Mouse (Mus musculus): ENCODE results near the gene Sgsm1. TPM values are rescaled to one million over a fixed set of nuclear protein-coding genes. Genes with fewer than 3 reads are reported as not detected.
A peak's percentile ranks its signal among the peaks of the same experiment; 100 is the strongest.

Sgsm1 gene
- polyA plus RNA-seq, 1 experiment = 1.1 TPM

DNA sequence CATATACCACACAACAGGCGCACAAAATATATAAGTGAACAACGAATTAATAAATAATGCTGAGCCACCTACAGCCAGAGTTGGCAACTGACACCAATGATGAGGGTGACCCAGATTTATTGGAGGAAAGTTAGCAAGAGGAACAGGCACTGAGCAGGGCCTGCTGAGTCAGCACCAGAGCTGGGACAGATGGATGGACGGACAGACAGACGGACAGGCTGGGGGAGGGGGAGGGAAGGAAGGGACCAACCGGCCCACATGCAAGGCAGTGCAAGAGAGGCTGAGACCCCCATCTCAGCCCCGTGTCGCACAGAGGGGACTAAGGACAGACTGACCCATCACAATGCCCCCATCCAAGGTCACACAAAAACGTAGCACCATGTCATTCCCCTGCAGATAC lies 96.5 kb downstream of the Sgsm1 start:
- Histone ChIP-seq H3K4me1 (ENCODE audit: control insufficient read depth, insufficient read depth, low read length) (peaks cover 9% of the 10 kb centered on the region; the same call in 1 of the 2 replicates), H3K4me3 (ENCODE audit: insufficient read depth, low read length) (no peak overlapping the region), H3K27ac (ENCODE audit: insufficient read depth, low read length) (no peak overlapping the region)
- TF ChIP-seq CTCF (IDR thresholded peaks at IDR 0.05; ENCODE audit: borderline replicate concordance, insufficient read depth, low read length) (no peak), POLR2A (IDR thresholded peaks at IDR 0.05; ENCODE audit: low read depth, low read length) (no peak)

DNA sequence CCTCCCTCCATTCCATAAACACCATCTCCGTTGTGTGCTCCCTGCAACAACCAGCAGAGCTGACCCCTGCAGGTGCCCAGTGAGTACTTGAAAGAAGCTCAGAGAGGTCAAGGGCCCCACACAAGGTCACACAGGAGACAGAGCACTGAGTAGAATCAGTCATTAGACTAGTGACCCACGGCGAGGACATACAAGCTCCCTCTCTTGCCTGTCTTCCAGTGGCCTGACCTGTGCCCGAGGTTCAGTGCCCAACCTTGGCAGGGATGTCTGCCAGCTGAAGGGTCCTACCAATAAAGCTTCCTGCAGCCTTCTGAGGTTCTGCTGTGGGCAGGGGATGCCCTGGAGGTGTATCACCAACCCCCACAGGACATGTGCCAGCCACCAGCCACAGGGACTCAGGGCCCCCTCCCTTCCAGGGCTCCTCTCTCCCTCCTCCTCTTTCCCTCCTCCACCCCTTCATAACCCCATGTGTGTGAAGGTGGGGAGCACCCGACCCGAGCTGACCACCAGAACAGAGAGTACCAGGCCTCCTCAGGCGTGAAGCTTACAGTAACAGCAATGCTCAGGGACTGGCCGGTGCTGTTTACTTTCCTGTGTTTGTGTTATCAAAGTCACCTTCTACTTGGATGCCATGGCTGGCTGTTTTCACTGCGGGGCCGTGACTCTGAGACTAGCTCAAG lies 98.3 kb downstream of the Sgsm1 start:
- Histone ChIP-seq H3K4me1 (ENCODE audit: control insufficient read depth, insufficient read depth, low read length) (peaks cover 12% of the 10 kb centered on the region; the same call in 1 of the 2 replicates), H3K27ac (ENCODE audit: insufficient read depth, low read length) (no peak overlapping the region), H3K4me3 (ENCODE audit: insufficient read depth, low read length) (no peak overlapping the region)
- TF ChIP-seq CTCF (IDR thresholded peaks at IDR 0.05; ENCODE audit: borderline replicate concordance, insufficient read depth, low read length) (no peak), POLR2A (IDR thresholded peaks at IDR 0.05; ENCODE audit: low read depth, low read length) (no peak)

DNA sequence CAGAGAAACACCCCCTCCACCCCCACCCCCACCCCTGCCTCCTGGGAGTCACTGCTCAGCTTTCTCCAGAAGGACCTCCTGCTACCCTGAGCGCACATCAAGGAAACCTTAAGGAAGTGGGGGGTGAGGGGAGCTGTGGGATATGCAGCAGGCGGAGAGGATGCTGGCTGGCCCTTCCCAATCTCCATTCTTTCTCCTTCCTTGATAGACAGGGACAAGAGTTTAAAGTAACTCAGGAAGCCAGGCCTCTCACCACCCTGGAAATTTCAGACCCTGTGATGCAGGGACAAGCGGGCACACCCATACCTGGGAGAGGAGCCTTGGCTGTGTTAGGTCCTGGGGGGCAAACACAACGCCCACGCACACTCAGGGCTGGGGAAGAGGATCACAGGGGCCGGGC lies 100.3 kb downstream of the Sgsm1 start:
- TF ChIP-seq POLR2A (IDR thresholded peaks at IDR 0.05; ENCODE audit: low read depth, low read length) (no peak), CTCF (IDR thresholded peaks at IDR 0.05; ENCODE audit: borderline replicate concordance, insufficient read depth, low read length) (no peak)
- Histone ChIP-seq H3K27ac (ENCODE audit: insufficient read depth, low read length) (no peak overlapping the region), H3K4me3 (ENCODE audit: insufficient read depth, low read length) (no peak overlapping the region), H3K4me1 (ENCODE audit: control insufficient read depth, insufficient read depth, low read length) (peaks cover 7% of the 10 kb centered on the region)

DNA sequence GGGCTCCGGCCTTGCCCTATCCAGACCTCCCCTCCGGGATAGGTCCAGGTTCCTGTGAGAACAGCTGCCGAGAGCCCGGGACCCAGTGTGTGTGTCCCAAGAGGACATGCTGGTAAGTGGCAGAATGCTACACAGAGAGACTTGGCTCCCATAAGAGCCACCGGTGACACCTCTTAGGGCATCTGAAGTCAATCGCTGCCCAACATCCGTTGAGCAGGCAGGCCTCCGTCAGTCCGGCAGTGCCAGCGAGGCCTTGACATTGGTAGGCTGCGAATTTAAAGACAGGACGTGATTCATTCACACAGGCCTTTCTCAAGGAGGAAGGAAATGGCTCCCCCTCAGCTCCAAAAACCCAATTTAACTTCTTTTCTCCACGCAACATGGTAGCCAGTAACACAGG lies 100.7 kb downstream of the Sgsm1 start:
- TF ChIP-seq POLR2A (IDR thresholded peaks at IDR 0.05; ENCODE audit: low read depth, low read length) (no peak), CTCF (IDR thresholded peaks at IDR 0.05; ENCODE audit: borderline replicate concordance, insufficient read depth, low read length) (no peak)
- Histone ChIP-seq H3K27ac (ENCODE audit: insufficient read depth, low read length) (peak overlapping the region; percentile 19), H3K4me3 (ENCODE audit: insufficient read depth, low read length) (no peak overlapping the region), H3K4me1 (ENCODE audit: control insufficient read depth, insufficient read depth, low read length) (peaks cover 7% of the 10 kb centered on the region)

DNA sequence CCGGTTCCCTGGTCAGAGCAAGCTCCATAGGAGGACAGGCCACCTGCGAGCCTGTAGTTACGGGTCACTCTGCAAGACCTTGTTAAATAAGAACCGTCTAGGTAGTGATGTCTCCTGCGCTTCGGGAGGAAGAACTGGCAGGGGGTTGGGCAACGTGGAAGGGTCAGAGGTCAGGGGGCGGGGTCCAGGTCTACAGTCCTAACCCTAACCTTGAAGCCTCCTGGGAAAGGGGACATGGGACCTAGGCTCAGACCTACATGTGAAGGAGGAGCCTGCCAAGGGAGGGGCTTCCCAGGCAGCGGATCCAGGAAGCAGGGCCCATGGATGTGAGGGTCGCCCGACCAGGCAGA lies 101.2 kb downstream of the Sgsm1 start:
- Histone ChIP-seq H3K4me3 (ENCODE audit: insufficient read depth, low read length) (no peak overlapping the region), H3K4me1 (ENCODE audit: control insufficient read depth, insufficient read depth, low read length) (peaks cover 7% of the 10 kb centered on the region), H3K27ac (ENCODE audit: insufficient read depth, low read length) (peak overlapping the region; percentile 19)
- TF ChIP-seq CTCF (IDR thresholded peaks at IDR 0.05; ENCODE audit: borderline replicate concordance, insufficient read depth, low read length) = no peak
- TF ChIP-seq POLR2A (IDR thresholded peaks at IDR 0.05; ENCODE audit: low read depth, low read length) = no peak

DNA sequence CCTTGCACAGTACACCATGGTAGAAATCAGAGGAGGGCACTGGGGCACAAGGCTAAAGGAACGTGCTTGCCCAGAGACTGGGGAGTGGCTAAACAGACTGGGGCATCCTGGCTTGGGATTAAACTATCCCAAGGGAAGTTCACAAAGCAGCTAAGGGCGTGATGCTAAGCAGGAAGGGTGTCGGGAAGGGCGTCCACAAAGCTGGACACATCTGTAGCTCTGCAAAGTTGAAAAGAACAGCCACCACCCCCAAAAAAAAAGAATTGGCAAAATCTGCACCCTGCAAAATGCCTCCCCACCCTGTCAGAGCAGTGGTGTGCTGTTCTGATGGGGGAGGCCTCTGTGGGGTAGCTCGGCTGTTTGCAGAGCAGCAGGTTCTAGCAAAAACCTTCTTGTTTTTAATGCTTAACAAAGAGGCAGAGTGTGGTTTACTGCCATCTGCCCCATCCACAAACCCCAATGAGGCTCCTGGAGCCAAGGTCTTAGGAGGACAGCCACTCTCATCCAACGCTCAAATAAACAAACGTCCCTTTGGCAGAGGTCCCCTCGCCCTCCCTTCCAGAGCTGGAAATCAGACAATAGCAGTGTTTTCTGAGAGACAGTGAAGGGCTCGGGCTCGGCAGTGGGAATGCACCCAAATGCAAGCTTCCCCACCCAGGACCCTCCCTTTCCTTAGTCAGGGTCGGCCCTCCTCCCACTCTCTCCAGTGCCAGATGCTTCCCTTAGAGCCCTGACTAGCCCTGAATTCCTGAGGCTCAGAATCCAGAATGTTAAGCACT lies 101.8 kb downstream of the Sgsm1 start:
- H3K27ac ChIP-seq (ENCODE audit: insufficient read depth, low read length) = peak overlapping the region; percentile 28
- peaks cover 7% of the 10 kb centered on the region for H3K4me1 ChIP-seq (ENCODE audit: control insufficient read depth, insufficient read depth, low read length)
- no peak overlapping the region for H3K4me3 ChIP-seq (ENCODE audit: insufficient read depth, low read length)
- TF ChIP-seq POLR2A (IDR thresholded peaks at IDR 0.05; ENCODE audit: low read depth, low read length) = no peak
- TF ChIP-seq CTCF (IDR thresholded peaks at IDR 0.05; ENCODE audit: borderline replicate concordance, insufficient read depth, low read length) = no peak

DNA sequence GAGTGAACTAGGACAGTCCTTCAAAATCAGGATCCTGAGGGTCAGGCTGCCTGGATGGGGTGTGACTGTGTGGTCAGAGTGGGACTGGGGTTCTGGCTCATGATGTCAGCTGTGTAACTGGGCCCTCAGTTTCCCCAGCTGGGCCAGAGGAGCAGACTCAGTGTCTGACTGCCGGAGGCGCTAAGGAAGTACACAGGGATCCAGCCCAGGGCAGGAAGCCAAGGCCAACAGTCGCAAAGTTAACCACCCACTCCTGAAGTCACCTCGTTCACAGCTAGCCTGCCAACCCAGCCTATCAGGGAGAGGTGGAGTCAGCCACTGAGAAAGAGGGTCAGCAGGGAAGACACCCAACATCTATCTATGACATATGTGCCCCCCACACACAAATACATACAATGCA lies 102.5 kb downstream of the Sgsm1 start:
- TF ChIP-seq CTCF (IDR thresholded peaks at IDR 0.05; ENCODE audit: borderline replicate concordance, insufficient read depth, low read length) (no peak), POLR2A (IDR thresholded peaks at IDR 0.05; ENCODE audit: low read depth, low read length) (no peak)
- Histone ChIP-seq H3K4me3 (ENCODE audit: insufficient read depth, low read length) (no peak overlapping the region), H3K27ac (ENCODE audit: insufficient read depth, low read length) (peak overlapping the region; percentile 28), H3K4me1 (ENCODE audit: control insufficient read depth, insufficient read depth, low read length) (peaks cover 7% of the 10 kb centered on the region)

DNA sequence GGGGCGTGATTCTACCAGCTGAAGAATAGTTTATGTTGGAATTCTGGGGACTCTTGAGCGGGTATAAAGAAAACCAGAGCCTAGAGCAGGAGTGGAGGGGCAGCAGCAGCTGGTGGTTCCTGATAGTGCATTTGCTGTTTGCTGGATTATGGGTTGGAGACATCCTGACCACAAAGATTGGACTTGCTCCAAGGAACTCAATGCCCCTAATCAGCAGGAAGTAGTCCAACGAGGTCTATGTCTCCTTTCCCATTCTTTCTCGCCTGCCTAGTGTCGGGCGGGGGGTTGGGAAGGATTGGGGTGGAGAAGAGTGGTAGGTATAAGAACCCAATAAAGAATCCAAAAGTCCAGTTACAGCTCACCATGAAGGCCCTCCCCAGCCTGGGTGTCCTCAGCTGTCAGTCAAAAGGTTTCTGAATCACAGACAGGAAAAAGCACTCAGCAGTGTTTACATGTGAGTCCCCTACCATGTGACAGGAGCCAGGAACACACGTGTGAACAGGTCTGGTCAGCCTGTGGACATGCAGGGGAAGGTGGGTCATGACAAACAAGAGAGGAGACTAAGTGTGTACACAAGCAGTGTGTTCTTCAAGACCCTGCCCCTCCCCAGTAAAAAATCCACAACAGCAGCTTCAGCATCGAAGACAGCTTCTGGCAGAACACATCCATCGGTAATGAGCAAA lies 103.8 kb downstream of the Sgsm1 start:
- H3K4me3 ChIP-seq (ENCODE audit: insufficient read depth, low read length) = no peak overlapping the region
- H3K27ac ChIP-seq (ENCODE audit: insufficient read depth, low read length) = no peak overlapping the region; the same call in 1 of the 2 replicates
- H3K4me1 ChIP-seq (ENCODE audit: control insufficient read depth, insufficient read depth, low read length) = peaks cover 7% of the 10 kb centered on the region
- TF ChIP-seq CTCF (IDR thresholded peaks at IDR 0.05; ENCODE audit: borderline replicate concordance, insufficient read depth, low read length) (no peak), POLR2A (IDR thresholded peaks at IDR 0.05; ENCODE audit: low read depth, low read length) (no peak)

DNA sequence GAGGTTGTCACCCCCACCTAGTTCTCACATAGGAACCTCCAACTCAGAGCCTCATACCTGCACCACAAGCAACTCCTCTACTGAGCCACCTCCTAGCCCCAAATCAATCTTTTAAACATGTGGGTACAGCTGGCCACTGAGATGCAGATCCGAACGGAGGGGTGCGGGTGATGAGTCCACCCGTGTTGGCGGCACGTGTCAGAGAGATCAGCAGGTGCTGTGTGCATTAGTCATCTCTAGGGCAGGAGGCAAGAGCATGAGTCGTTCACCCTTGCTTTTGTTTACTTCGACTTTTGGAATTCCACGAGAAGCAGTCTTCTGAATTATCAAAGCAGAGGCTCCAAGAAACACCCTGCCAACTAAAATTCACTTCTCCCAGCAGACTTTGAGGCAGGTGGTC lies 106.4 kb downstream of the Sgsm1 start:
- peaks cover 7% of the 10 kb centered on the region for H3K4me1 ChIP-seq (ENCODE audit: control insufficient read depth, insufficient read depth, low read length)
- TF ChIP-seq POLR2A (IDR thresholded peaks at IDR 0.05; ENCODE audit: low read depth, low read length) = no peak
- no peak for TF ChIP-seq CTCF (IDR thresholded peaks at IDR 0.05; ENCODE audit: borderline replicate concordance, insufficient read depth, low read length)
- no peak overlapping the region for H3K27ac ChIP-seq (ENCODE audit: insufficient read depth, low read length)
- no peak overlapping the region for H3K4me3 ChIP-seq (ENCODE audit: insufficient read depth, low read length)

DNA sequence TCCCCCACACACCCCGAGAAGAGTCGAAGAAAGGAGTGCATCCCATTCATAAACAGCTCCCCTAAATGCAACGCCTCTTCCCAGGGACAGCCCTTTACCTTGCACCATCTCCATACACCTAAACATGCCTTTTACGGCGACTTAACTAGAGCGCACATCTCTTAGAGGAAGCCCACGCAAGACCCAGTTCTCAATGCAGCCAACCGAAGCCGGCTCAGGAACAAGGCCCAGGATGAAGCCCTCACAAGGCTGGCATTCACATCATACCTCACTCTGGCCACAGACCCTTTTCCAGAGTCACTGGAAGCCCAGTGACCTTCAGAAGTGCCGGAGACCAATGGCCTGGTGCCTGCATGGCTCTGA lies 110.8 kb downstream of the Sgsm1 start:
- H3K4me3 ChIP-seq (ENCODE audit: insufficient read depth, low read length) = no peak overlapping the region
- no peak overlapping the region for H3K27ac ChIP-seq (ENCODE audit: insufficient read depth, low read length)

More for the DNA sequence above, 110.8 kb downstream of the Sgsm1 start:
- no peaks in the 10 kb centered on the region for H3K4me1 ChIP-seq (ENCODE audit: control insufficient read depth, insufficient read depth, low read length)
- no peak for TF ChIP-seq CTCF (IDR thresholded peaks at IDR 0.05; ENCODE audit: borderline replicate concordance, insufficient read depth, low read length)
- no peak for TF ChIP-seq POLR2A (IDR thresholded peaks at IDR 0.05; ENCODE audit: low read depth, low read length)
